Mouse (Mus musculus): Measurements from ENCODE around the gene Olfr741.

The Olfr741 gene

DNA sequence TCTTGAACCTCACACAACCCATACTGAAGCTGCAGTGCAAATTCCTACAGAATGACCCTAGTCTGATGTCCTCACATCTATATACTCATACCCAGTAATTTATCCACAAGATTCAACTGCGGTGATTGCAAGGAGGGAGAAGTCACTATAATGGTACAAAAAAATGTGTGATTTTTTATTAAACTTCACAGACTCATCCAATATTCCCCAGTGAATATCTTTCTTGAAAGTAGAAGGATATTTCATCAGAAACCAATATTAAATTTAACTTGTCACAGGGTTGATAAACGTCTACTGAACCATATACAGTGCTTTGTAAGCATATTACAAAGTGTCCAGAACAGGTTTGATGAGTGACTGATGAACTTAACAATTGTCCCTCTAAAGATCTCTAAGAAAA is at the start of gene Olfr741:
Gene Olfr741 (plus strand): TSS at position 301 of the 400 bp plus-strand sequence.
- no peak for DNase-seq (ENCODE audit: low read depth, low spot score)

DNA sequence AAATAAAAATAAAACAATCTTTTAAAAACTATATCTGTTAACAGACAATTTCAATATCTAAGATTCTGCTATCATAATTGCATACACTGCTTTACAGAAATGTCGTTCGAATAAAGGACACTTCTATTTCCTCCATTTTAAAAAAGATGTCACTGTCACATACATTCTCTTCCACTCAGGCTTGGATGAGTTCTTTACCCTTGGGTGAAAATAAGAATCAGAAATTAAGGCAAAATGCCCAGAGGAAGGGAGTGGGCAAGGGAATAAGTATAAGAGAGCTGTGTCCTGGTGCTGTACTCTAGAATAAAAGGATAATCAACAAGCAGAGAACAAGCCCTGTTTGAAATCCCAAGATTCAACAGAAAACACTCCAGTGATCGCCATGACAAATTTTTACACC is 27.3 kb upstream of the Olfr741 start, which contains the start of gene Olfr740:
Gene Olfr740 (plus strand): TSS at position 301 of the 400 bp plus-strand sequence.
- no peak for DNase-seq (ENCODE audit: low read depth, low spot score)

DNA sequence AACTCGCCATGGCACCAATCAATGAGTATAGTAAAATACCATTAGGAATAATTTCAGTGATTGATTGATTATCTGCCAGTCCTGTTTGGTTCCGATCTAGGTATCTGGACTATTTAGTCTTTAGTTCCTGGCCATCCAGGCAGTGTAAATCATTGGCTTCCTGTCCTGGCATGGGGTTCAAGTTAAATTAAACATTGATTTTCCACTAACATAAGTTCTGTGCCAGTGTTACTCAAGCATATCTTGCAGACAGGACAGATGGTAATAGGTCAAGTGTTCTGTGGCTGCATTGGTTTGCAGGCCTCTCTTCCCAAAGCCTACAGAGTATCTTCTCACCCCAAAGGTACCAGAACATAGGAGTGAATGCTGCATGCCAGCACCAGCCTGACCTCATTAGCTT is 5.9 kb downstream of the Olfr741 start:
- no peak for DNase-seq (ENCODE audit: low read depth, low spot score)

DNA sequence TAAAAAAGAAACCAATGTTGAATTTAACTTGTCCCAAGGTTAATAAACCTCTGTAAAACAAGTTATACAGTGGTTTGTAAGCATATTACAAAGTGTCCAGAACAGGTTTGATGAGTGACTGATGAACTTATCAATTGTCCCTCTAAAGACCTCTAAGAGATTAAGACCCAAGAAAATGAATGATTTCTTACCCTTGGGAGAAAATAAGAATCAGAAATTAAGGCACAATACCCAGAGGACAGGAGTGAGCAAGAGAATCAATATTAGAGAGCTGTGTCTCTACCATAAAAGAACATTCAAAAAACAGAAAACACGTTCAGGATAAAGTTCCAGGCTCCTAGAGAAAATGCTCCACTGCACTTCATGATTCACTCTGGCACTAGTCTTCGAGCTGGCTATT is 30.8 kb downstream of the Olfr741 start, which contains the start of gene Olfr742:
Gene Olfr742 (plus strand): TSS at position 301 of the 400 bp plus-strand sequence.
- DNase-seq (ENCODE audit: low read depth, low spot score) = no peak

DNA sequence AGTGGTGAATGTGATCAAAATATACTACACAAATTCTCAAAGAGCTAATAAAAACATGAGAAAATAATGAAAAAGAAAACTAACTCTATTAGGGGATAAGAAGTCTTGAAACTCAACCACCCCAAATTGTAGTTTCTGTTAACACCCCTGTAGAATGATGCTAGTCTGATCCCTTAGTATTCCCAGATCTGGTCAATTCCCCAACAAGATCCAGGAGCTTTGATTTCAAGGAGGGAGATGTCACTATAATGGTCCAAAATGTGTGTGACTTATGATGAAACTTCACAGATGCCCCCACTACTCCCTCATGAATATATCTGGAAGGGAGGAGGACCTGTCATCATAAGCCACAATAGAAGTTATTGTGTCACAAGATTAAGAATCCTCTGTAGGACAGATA is 49.0 kb downstream of the Olfr741 start, which contains the start of gene Olfr743:
Gene Olfr743 (plus strand): TSS at position 301 of the 400 bp plus-strand sequence.
- no peak for DNase-seq (ENCODE audit: low read depth, low spot score)
